Mouse (Mus musculus): ENCODE results near the gene Kiss1.
A peak's percentile ranks its signal among the peaks of the same experiment; 100 is the strongest.

Gene Kiss1

DNA sequence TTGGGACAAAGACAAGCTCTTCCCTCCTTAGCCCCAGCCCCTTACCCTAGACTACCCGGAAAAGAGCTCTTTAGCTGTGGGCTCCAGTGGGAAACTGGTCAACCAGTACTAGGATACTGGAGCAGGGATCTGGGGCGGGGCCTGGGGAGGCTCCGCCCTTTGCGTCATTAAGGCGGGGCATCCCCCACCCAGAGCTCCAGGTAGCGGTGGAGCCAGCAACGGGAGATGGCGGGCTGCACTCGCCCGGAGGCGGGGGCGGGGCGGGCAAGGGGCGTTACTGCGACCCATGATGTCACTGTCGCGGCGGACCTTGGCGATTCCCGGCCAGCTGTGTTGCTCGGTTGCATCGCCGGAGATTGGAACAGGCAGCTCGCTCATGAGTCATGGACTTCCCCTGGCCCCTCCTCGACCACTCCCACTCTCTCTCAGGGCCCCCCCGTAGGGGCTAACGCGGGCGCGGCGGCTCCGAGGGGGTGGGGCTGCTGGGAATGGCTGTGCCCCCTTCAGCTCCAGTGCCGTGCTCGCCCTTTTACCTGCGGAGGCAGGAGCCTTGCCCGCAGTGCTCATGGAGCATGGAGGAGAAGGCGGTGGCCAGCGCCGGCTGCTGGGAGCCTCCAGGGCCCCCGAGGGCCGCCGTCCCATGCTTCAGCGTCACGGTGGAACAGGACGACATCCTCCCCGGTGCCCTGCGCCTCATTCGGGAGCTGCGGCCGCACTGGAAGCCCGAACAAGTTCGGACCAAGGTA is 41.8 kb downstream of the Kiss1 start, which contains the start of gene Etnk2:
Gene Etnk2 (plus strand): TSS at position 297 of the 746 bp plus-strand sequence.
- DNase-seq (ENCODE audit: low spot score), result peak; percentile 69

DNA sequence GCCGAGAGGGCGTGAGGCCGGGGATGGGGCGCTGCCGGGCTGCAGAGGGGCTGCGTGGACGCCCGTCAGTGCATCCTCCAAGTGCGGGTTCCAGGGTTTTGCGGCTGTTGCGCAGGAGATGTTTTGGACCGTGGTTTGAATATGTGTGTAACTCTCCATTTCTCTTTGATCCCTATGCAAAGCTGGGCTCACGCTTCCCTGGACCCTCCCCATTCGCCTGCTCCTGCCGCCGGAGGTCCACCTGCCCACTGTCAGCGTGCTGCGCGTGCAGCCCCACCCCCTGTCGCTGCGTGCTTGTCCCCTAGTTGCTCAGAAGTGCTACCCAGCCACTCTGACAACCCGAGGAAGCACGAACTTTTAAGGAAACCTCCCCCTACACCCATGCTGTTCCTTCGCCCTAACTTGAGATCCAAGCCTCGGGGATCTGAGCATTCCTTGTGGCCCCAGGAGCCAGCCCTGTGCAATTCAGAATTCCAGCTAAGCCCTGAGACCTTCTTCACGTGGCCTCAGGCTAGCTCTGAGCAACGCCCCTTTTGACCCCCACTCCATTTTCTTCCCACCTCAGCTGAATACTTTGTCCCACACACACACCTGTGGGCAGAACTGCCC is 42.5 kb downstream of the Kiss1 start:
- DNase-seq (ENCODE audit: low spot score), result no peak

DNA sequence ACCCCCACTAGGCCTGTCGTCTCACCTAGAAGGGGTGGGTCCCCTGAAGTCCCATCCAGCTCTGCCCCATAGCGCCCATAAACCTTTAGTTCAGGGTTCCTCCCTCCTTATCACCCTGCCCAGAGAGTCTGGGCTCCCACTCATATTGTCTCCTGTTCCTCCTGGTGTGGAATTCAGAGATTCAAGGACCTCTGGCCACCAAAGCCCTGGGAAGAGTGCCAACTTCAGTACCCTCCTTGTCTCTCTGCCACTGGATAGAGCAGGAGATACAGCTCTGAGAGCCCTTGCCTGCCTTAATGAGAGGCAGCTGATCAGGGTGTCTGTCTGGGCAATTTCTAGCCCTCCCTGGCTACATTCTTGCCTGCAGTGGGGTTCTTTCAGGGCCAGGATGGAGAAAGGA is 43.2 kb downstream of the Kiss1 start:
- DNase-seq (ENCODE audit: low spot score), result no peak

DNA sequence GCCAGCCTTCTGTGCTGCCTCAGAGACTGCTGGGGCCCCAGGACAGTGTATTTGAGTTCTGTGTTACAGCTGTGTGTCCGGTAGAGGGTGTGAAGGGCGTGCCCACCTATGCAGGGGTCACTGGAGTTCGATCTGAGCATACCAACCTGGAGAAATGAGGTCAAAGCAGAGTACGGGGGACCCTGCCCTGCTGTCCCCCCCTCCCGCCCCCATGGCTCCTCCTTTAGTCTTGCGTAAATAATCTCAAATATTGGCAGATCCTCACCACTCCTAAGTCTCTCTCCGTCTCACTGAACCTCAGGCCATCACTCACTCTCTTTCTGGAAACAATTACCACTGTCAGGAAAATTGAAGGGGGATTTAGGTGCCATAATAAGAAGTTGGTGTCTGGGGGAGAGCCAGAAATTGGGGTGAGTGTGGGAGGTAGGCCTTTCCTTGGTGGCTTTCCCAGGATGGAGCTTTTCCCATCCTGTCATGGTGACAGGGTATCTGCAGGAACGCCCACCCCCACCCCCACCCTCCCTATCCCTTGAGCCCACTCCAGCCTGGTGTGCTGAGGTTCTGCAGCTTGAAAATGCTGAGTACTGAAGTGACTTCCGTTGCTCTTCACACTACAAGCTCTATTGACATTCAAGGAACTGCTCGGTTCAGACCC is 45.4 kb downstream of the Kiss1 start:
- DNase-seq (ENCODE audit: low spot score), result no peak

DNA sequence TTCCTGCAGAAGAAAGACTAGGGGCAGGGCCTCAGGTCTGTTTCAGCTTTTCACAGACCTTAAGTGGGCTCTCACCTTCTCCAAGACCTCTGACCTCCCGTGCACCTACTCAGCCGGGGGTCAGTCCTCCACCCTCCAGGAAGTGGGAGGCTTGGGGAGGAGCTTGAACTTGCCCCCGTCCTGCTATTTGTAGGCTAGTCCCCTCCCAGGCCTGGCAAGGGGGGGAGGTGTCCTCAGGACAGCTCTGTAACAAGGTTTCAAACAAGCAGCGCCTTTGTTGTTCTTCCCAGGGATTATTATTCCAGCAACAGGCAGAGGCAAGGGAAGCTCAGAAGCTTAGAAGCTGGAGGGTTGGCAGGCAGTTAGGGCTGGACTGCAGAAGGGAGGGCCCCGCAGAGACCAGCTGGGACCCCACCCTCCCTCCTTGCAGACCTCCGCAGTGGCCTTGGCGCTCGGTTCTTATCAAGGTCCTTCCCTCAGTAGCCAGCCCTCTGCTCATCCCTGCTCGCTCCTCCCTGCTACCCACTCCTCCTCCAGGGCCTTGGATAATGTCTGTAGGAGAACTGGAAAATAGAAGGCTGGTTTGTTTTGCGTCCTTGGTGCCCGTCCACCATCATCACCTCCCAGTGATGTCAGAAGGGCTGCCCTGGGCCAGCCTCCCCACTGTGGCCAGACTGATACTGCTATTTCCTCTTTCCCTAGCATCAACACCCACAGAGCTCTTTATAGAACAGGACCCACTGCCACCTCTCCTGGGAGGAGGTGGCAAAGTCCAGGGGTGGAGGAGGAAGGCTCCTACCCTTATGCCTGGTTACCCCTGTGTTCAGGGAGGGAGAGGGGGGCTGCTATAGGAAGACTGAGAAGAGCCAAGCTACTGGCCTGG is 46.2 kb downstream of the Kiss1 start:
- DNase-seq (ENCODE audit: low spot score), result no peak

DNA sequence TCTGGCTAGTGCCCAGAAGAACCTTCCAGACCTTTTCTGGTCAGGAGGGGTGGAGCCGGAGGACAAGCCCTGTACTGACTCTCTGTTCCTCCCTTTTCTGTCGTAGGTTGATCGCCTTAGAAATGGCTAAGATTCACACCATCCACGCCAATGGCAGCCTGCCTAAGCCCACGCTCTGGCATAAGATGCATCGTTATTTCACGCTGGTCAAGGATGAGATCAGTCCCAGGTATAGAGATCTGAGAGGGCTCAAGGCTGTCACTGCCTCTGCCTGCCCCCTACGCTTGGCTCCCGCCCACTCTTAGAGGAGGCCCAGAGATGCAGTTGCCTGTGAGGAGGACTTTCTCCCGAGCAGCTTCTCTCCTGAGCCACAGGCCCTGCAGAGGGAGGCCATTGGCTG is 47.0 kb downstream of the Kiss1 start:
- DNase-seq (ENCODE audit: low spot score), result no peak

DNA sequence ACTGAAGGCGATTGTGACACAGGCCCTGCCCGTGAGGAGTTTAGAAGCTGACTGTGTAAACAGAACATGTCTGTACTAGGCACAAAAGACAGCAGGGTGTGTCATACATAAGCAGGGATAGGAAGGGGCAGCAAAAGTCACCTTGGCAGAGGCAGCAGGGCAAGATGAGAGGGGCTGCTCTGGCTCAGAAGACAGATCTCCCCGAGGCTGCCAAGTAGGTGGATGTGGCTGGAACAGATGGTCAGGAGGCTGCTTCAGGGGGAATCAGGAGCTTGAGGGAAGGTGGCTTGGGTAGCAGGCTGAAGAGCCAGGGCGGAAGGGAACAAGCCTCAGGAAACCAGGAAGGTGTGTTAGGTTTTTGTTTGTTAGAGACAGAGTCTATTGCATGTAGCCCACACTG is 48.7 kb downstream of the Kiss1 start:
- DNase-seq (ENCODE audit: low spot score), result no peak

DNA sequence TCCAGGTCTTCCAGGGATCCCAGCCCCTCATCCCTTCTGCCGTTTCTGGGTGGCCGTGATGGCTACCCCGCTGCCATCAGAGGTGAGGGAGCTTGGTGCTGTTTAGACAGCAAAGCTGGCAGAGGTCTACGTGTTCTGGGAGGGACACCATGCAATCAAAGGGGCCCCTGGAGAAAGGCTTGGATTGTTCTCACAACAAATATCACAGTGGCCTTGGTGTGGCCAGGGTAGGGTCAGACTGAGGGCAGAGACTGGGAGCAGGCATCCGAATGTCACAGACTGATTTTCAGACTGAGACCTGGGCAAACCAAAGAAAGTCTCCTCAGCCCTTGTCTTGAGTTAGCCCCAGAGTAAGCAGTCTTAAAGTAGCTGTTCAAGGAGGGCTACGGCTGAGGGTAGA is 49.8 kb downstream of the Kiss1 start:
- no peak for DNase-seq (ENCODE audit: low spot score)

DNA sequence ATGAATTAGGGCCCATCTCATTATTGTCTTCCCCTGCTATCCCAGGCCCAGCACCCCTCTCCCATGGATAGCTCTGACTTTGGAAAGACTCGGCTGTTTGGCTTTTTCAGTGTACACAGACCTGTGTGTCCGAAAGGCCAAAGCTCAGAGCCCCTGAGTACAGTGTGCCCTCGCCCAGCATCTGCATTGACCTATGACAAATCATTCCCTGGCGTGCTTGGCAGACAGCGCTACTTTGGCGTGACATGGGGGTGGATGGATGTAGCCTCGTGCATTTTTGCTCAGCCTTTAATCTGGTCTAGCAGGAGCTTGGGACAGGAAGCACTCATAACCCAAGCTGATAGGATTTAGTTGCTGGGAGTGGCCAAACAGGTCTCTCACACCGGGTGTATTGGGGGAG is 50.4 kb downstream of the Kiss1 start:
- no peak for DNase-seq (ENCODE audit: low spot score)

DNA sequence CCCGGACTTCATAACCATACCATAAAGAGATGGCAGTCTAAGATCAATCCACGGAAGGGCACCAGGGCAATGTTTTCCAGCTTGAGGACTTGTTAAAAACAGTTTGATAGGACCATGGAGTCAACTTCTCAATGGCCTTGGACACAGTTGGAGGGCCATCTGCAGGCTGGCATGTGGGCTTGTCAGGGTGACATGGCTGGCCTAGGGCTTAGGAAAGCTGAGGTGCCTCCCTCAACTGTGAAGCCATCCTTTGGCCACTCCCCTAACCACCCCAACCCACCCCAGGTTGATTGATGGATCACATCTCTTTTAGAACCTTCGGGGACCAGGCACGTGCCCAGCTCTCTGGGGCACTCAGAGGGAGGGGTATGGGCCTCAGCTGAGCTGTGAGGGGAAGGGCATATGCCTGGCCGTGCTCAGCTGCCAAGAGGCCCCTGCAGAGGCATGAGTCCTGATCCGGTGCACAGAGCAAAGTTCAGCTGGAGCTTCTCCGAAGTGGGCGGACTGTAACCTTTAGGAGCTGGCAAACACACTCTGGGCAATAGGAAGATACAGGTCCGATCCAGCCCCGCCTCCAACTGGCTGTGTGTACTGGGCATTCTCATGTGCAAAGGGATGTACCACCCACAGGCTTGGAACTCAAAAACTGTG is 54.1 kb downstream of the Kiss1 start:
- DNase-seq (ENCODE audit: low spot score), result no peak

DNA sequence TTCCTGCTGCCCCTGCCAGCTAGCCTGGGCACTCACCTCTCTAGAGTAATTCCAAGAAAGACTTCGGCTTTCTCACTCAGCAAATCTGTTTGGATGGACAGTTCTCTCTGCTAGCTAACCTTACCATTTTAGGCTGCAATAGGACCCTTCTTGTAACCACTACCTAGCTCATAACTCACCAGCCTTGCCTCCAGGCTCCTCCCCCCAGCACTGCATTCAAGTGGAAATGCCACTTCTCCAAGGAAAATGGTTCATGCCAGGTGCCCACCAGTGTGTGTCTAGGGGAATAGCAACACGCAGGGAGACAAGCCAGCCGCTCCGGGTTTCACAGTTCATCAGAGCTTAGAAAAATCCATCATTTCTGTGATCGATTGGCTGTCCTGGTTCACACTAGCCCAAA is 55.9 kb downstream of the Kiss1 start:
- no peak for DNase-seq (ENCODE audit: low spot score)
